Mouse (Mus musculus): ENCODE data around the gene Esam.

Esam gene

GRCm38 (mm10) chr9:37527396-37528224, at the start of gene Esam:
Gene Esam (plus strand): TSS chr9:37528078.
- peak; percentile 68 for DNase-seq (ENCODE audit: low spot score)

- DNase-seq (ENCODE audit: low spot score) = no peak
These were observed 42.7 kb upstream of the Esam start for GRCm38 (mm10) chr9:37485146-37485545.

GRCm38 (mm10) chr9:37488041-37488440, 39.8 kb upstream of the Esam start:
- no peak for DNase-seq (ENCODE audit: low spot score)

- DNase-seq (ENCODE audit: low spot score) = peak; percentile 89
These were observed 39.1 kb upstream of the Esam start, which contains the start of gene Msantd2 for GRCm38 (mm10) chr9:37488611-37489396. Gene Msantd2 (plus strand): TSS chr9:37489319.

GRCm38 (mm10) chr9:37489446-37490120, 38.3 kb upstream of the Esam start:
- peak; percentile 67 for DNase-seq (ENCODE audit: low spot score)

GRCm38 (mm10) chr9:37495761-37496160, 32.1 kb upstream of the Esam start:
- no peak for DNase-seq (ENCODE audit: low spot score)

GRCm38 (mm10) chr9:37496325-37496724, 31.6 kb upstream of the Esam start:
- no peak for DNase-seq (ENCODE audit: low spot score)

- DNase-seq (ENCODE audit: low spot score) = no peak
These were observed 27.7 kb upstream of the Esam start for GRCm38 (mm10) chr9:37500201-37500600.

- DNase-seq (ENCODE audit: low spot score) = no peak
These were observed 26.7 kb upstream of the Esam start for GRCm38 (mm10) chr9:37501170-37501569.

GRCm38 (mm10) chr9:37504348-37504747, 23.5 kb upstream of the Esam start:
- DNase-seq (ENCODE audit: low spot score) = no peak

GRCm38 (mm10) chr9:37506023-37506422, 21.9 kb upstream of the Esam start:
- DNase-seq (ENCODE audit: low spot score) = no peak

- DNase-seq (ENCODE audit: low spot score) = no peak
These were observed 15.8 kb upstream of the Esam start for GRCm38 (mm10) chr9:37512097-37512496.

GRCm38 (mm10) chr9:37514456-37514855, 13.4 kb upstream of the Esam start:
- DNase-seq (ENCODE audit: low spot score) = no peak

- no peak for DNase-seq (ENCODE audit: low spot score)
These were observed 10.4 kb upstream of the Esam start for GRCm38 (mm10) chr9:37517467-37517866.

- no peak for DNase-seq (ENCODE audit: low spot score)
These were observed 8.9 kb upstream of the Esam start for GRCm38 (mm10) chr9:37518991-37519390.

GRCm38 (mm10) chr9:37519995-37520394, 7.9 kb upstream of the Esam start:
- DNase-seq (ENCODE audit: low spot score) = no peak

- no peak for DNase-seq (ENCODE audit: low spot score)
These were observed 2.4 kb upstream of the Esam start for GRCm38 (mm10) chr9:37525461-37525860.

- no peak for DNase-seq (ENCODE audit: low spot score)
These were observed 1.2 kb upstream of the Esam start for GRCm38 (mm10) chr9:37526443-37527395.

- no peak for DNase-seq (ENCODE audit: low spot score)
These were observed 520 bp downstream of the Esam start for GRCm38 (mm10) chr9:37528225-37528970.

GRCm38 (mm10) chr9:37530031-37530887, 2.4 kb downstream of the Esam start:
- peak; percentile 57 for DNase-seq (ENCODE audit: low spot score)
